Mouse (Mus musculus) G1E (cell line): ENCODE data around the gene Hnrnph1. TPM values are rescaled to one million over a fixed set of nuclear protein-coding genes. Genes with fewer than 3 reads are reported as not detected.

ENCODE experiments used
- ATAC-seq: 2 replicates; pipeline ENCODE4 v1.8.0; 2016; ENCODE audit warnings: mild to moderate bottlenecking; ENCODE audit not compliant: insufficient number of reproducible peaks, poor library complexity, low FRiP score, severe bottlenecking; ENCODE audit errors: extremely low read depth
- DNase-seq: peaks from one replicate; pipeline ENCODE4 v3.0.0; 2012; ENCODE audit warnings: low spot score
- H3K27me3 ChIP-seq: 2 replicates; pipeline ENCODE4 v1.6.1; 2012; ENCODE audit warnings: mild to moderate bottlenecking, low read length, inconsistent platforms; ENCODE audit not compliant: insufficient read depth
- H3K36me3 ChIP-seq: replicated peaks from 2 replicates; pipeline ENCODE3; 2012; ENCODE audit warnings: mild to moderate bottlenecking, inconsistent platforms
- H3K4me1 ChIP-seq: 2 replicates; pipeline ENCODE4 v1.6.1; 2012; ENCODE audit warnings: low read depth, low read length, inconsistent platforms, mixed read lengths; ENCODE audit not compliant: insufficient read depth
- H3K4me3 ChIP-seq: 2 replicates; pipeline ENCODE4 v1.5.1; 2012; ENCODE audit warnings: low read depth, mild to moderate bottlenecking, inconsistent platforms, low read length, moderate library complexity, mixed read lengths
- H3K9me3 ChIP-seq: replicated peaks from 2 replicates; pipeline ENCODE4 v1.6.1; 2012; ENCODE audit warnings: inconsistent platforms
- CTCF ChIP-seq: IDR thresholded peaks from 2 replicates; pipeline ENCODE4 v1.5.1; 2012; ENCODE audit warnings: low read depth, low read length, inconsistent platforms, mixed read lengths
- GATA1 ChIP-seq: IDR thresholded peaks from 2 replicates; pipeline ENCODE4 v1.6.1; 2012; ENCODE audit warnings: borderline replicate concordance, low read length, inconsistent platforms, mixed read lengths
- GATA2 ChIP-seq: IDR thresholded peaks from 2 replicates; pipeline ENCODE4 v1.6.1; 2012; ENCODE audit warnings: low read depth, low read length, inconsistent platforms, borderline replicate concordance
- POLR2AphosphoS5 ChIP-seq: IDR thresholded peaks from 2 replicates; pipeline ENCODE4 v1.6.1; 2012; ENCODE audit warnings: low read depth, low read length, inconsistent platforms; ENCODE audit not compliant: insufficient replicate concordance
- TAL1 ChIP-seq: conservative IDR thresholded peaks from 2 replicates; pipeline ENCODE4 v1.6.1; 2012; ENCODE audit warnings: low read depth, low read length, inconsistent platforms, mixed read lengths
- polyA plus RNA-seq: library from polyadenylated mRNA; stranded (reverse); fragments of >175 nt; gene quantifications from 2 replicates; pipeline ENCODE4 v1.2.3, GENCODE M21; 2012
- total RNA-seq, 2 experiments: library from RNA; stranded (forward) in 1 of 2; stranded (reverse) in 1 of 2; fragments of 200-1000 nt in 1 of 2; fragments of >200 nt in 1 of 2; fragmentation: Nextera tagmentation in 1 of 2; gene quantifications; 2 replicates each; pipeline ENCODE4 v1.2.3; 2014 to 2017

Hnrnph1 gene
- total and polyA plus RNA-seq, 3 experiments, result 230 to 593 (median 360) TPM

GRCm38 (mm10) chr11:50431134-50432068, 54.6 kb downstream of the Hnrnph1 start:
- DNase-seq (peak; percentile 69), ATAC-seq (no peak)
- TF ChIP-seq GATA1, result no peak
- no peak for TF ChIP-seq POLR2AphosphoS5
- no peak for TF ChIP-seq GATA2
- no peak for TF ChIP-seq CTCF
- no peak for TF ChIP-seq TAL1
- Histone ChIP-seq H3K36me3 (peaks cover 12% of the 10 kb centered on the region), H3K4me3 (peak overlapping the region; percentile 86), H3K9me3 (no peaks in the 10 kb centered on the region), H3K4me1 (peaks cover 53% of the 10 kb centered on the region), H3K27me3 (peaks cover 7% of the 10 kb centered on the region; the same call in 1 of the 2 replicates)

- ATAC-seq (no peak), DNase-seq (no peak)
- Histone ChIP-seq H3K27me3 (peaks cover 11% of the 10 kb centered on the region; the same call in 1 of the 2 replicates), H3K4me1 (peaks cover 52% of the 10 kb centered on the region), H3K9me3 (no peaks in the 10 kb centered on the region), H3K4me3 (no peak overlapping the region), H3K36me3 (peaks cover 10% of the 10 kb centered on the region)
- TF ChIP-seq GATA1 (no peak), POLR2AphosphoS5 (no peak), CTCF (no peak), TAL1 (no peak), GATA2 (no peak)
These were observed 55.3 kb downstream of the Hnrnph1 start for GRCm38 (mm10) chr11:50432069-50432440.

DNA sequence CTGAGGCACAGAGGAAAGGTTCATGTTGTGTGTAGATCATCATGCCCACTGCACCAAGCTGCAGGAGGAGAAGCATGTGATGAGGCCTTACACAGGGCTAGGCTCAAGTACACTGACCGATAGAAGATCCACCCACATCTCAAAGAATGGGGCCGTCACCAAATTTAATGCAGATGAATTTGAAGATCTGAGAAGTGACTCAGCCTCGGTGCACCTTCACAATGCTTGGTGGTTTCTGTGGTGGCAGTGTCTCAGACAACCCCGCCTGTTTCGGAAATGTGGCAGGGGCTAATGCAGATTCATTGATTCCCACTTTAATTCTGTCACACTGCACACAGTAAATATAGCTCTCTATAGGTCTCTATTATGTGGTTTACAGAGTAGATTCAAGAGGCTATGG, 56.1 kb downstream of the Hnrnph1 start:
- peaks cover 11% of the 10 kb centered on the region; the same call in 1 of the 2 replicates for H3K27me3 ChIP-seq
- peaks cover 47% of the 10 kb centered on the region for H3K4me1 ChIP-seq
- DNase-seq, result no peak
- peaks cover 7% of the 10 kb centered on the region for H3K36me3 ChIP-seq
- no peaks in the 10 kb centered on the region for H3K9me3 ChIP-seq
- no peak overlapping the region for H3K4me3 ChIP-seq
- no peak for TF ChIP-seq POLR2AphosphoS5
- TF ChIP-seq CTCF, result no peak
- no peak for TF ChIP-seq GATA2
- TF ChIP-seq TAL1, result no peak
- no peak for TF ChIP-seq GATA1
- ATAC-seq, result no peak

Other genes starting within 250 kb of the Hnrnph1 start
- gene Tbc1d9b, start 245.6 kb upstream of the Hnrnph1 start, total RNA-seq (2014; fragmentation: Nextera tagmentation), result 84.8 and 113 TPM in 2 replicates
- 83.1 and 97.7 TPM in 2 replicates for gene Tbc1d9b, start 245.6 kb upstream of the Hnrnph1 start, total RNA-seq (2017)
- gene Tbc1d9b, start 245.6 kb upstream of the Hnrnph1 start, polyA plus RNA-seq, result 84.5 and 137 TPM in 2 replicates
- 44.8 and 63.7 TPM in 2 replicates for gene Mrnip, start 202.5 kb upstream of the Hnrnph1 start, total RNA-seq (2014; fragmentation: Nextera tagmentation)
- gene Mrnip, start 202.5 kb upstream of the Hnrnph1 start, total RNA-seq (2017), result 17.4 and 17.6 TPM in 2 replicates
- gene Mrnip, start 202.5 kb upstream of the Hnrnph1 start, polyA plus RNA-seq, result 6.5 and 10.6 TPM in 2 replicates
- gene Sqstm1, start 166.2 kb upstream of the Hnrnph1 start, total RNA-seq (2014; fragmentation: Nextera tagmentation), result 118 and 252 TPM in 2 replicates
- 663 and 687 TPM in 2 replicates for gene Sqstm1, start 166.2 kb upstream of the Hnrnph1 start, total RNA-seq (2017)
- 134 and 138 TPM in 2 replicates for gene Sqstm1, start 166.2 kb upstream of the Hnrnph1 start, polyA plus RNA-seq
- gene Mgat4b, start 166.1 kb upstream of the Hnrnph1 start, total RNA-seq (2014; fragmentation: Nextera tagmentation), result 18.4 and 24.2 TPM in 2 replicates
- gene Mgat4b, start 166.1 kb upstream of the Hnrnph1 start, total RNA-seq (2017), result 15.6 and 18.3 TPM in 2 replicates
- 106 and 120 TPM in 2 replicates for gene Mgat4b, start 166.1 kb upstream of the Hnrnph1 start, polyA plus RNA-seq
- not detected in 2 replicates for gene Ltc4s, start 138.4 kb upstream of the Hnrnph1 start, total RNA-seq (2014; fragmentation: Nextera tagmentation)
- not detected in 2 replicates for gene Ltc4s, start 138.4 kb upstream of the Hnrnph1 start, total RNA-seq (2017)
- gene Ltc4s, start 138.4 kb upstream of the Hnrnph1 start, polyA plus RNA-seq, result not detected in 2 replicates
- gene Maml1, start 84.7 kb upstream of the Hnrnph1 start, total RNA-seq (2014; fragmentation: Nextera tagmentation), result 34.4 and 44.8 TPM in 2 replicates
- 5.5 and 6.1 TPM in 2 replicates for gene Maml1, start 84.7 kb upstream of the Hnrnph1 start, total RNA-seq (2017)
- gene Maml1, start 84.7 kb upstream of the Hnrnph1 start, polyA plus RNA-seq, result 15.2 and 17.8 TPM in 2 replicates
- 369 and 385 TPM in 2 replicates for gene Canx, start 51.3 kb upstream of the Hnrnph1 start, total RNA-seq (2014; fragmentation: Nextera tagmentation)
- gene Canx, start 51.3 kb upstream of the Hnrnph1 start, total RNA-seq (2017), result 393 and 558 TPM in 2 replicates
- gene Canx, start 51.3 kb upstream of the Hnrnph1 start, polyA plus RNA-seq, result 39.0 and 61.0 TPM in 2 replicates
- gene Cby3, start 22.5 kb upstream of the Hnrnph1 start, total RNA-seq (2014; fragmentation: Nextera tagmentation), result not detected in 2 replicates
- not detected in 2 replicates for gene Cby3, start 22.5 kb upstream of the Hnrnph1 start, total RNA-seq (2017)
- gene Cby3, start 22.5 kb upstream of the Hnrnph1 start, polyA plus RNA-seq, result not detected in 2 replicates
- 13.8 and 26.1 TPM in 2 replicates for gene Rufy1, start 54.1 kb downstream of the Hnrnph1 start, total RNA-seq (2014; fragmentation: Nextera tagmentation)
- 29.3 and 31.4 TPM in 2 replicates for gene Rufy1, start 54.1 kb downstream of the Hnrnph1 start, total RNA-seq (2017)
- gene Rufy1, start 54.1 kb downstream of the Hnrnph1 start, polyA plus RNA-seq, result 8.3 and 8.7 TPM in 2 replicates
- gene Adamts2, start 225.1 kb downstream of the Hnrnph1 start, total RNA-seq (2014; fragmentation: Nextera tagmentation), result not detected in 2 replicates
- gene Adamts2, start 225.1 kb downstream of the Hnrnph1 start, total RNA-seq (2017), result under 0.01 and 0.05 TPM in 2 replicates
- gene Adamts2, start 225.1 kb downstream of the Hnrnph1 start, polyA plus RNA-seq, result not detected in 2 replicates